Comparison of ENCODE assay signal across 11 mouse cellular contexts in the genomic region with DNA sequence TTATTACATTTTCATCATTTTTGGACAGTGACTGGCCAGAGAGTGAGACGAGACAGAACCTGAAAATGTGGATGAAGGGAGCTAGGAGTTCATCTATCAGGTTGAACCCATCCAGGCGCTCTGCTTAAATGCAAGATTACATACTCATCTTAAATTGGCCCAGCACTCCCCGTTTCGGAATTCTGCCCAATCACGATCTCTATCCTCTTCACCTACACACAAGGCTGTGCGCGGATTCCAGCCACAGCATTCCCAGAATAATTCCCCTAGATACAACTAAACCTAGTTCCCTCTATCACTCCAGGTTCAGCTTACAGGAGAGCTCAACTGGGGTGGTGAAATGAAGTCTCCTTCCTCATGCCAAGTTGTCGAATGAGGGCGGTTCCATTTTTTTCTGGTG. TPM values are rescaled to one million over a fixed set of nuclear protein-coding genes. Genes with fewer than 3 reads are reported as not detected.
DNase-seq lines count a peak whose midpoint lies in the region; ATAC-seq and TF ChIP-seq lines count a peak whose summit lies in the region.
"Had no signal": no experiment of that assay in that cellular context is flagged by ENCODE, and none has a peak within 500 bp of the region (broad histone marks: within the 10 kb centered on the region; RNA-seq: fewer than 3 reads in every experiment).

No protein-coding gene starts in this region.

- no peak for TF ChIP-seq CTCF in ES-Bruce4 (IDR thresholded peaks at IDR 0.05; ENCODE audit: low read depth, low read length)

- 0 out of 2 replicates have a peak overlapping the region, but pooled peaks have one; percentile 26 for H3K9ac ChIP-seq in kidney, embryonic 16.5 days (replicated peaks; ENCODE audit: low read length)
- H3K9ac ChIP-seq in ES-Bruce4 (ENCODE audit: low read depth, poor library complexity, severe bottlenecking) = peak overlapping the region; percentile 28
- no peak overlapping the region for H3K9ac ChIP-seq in midbrain, embryonic 12.5 days (replicated peaks)

- WGBS in kidney, embryonic 16.5 days = 88% methylated on average over 9 of the region's 9 CpGs
- WGBS in midbrain, embryonic 12.5 days = 92% methylated on average over 9 of the region's 9 CpGs

- H3K27ac ChIP-seq in kidney, embryonic 16.5 days (ENCODE audit: low read length) = no peak overlapping the region
- H3K27ac ChIP-seq in ES-Bruce4 (ENCODE audit: insufficient read depth, low read length) = 0 out of 2 replicates have a peak overlapping the region, but pooled peaks have one; percentile 34
- no peak overlapping the region for H3K27ac ChIP-seq in midbrain, embryonic 12.5 days (replicated peaks)

- no peak for ATAC-seq in kidney, embryonic 16.5 days (ENCODE audit: low FRiP score, low TSS enrichment)
- ATAC-seq in midbrain, embryonic 12.5 days (ENCODE audit: low FRiP score, low read depth) = no peak
- ATAC-seq: intestine, embryonic 16.5 days had no signal

- no peak overlapping the region for H3K4me3 ChIP-seq in kidney, embryonic 16.5 days (ENCODE audit: low read length)
- peak overlapping the region; percentile 41 for H3K4me3 ChIP-seq in ES-Bruce4 (ENCODE audit: low read depth, low read length)
- H3K4me3 ChIP-seq in midbrain, embryonic 12.5 days = 0 out of 2 replicates have a peak overlapping the region, but pooled peaks have one; percentile 0

- no peaks in the 10 kb centered on the region for H3K9me3 ChIP-seq in kidney, embryonic 16.5 days (ENCODE audit: low read length)
- H3K9me3 ChIP-seq in ES-Bruce4 (replicated peaks; ENCODE audit: control insufficient read depth, insufficient read depth, low read length, poor library complexity, severe bottlenecking) = no peaks in the 10 kb centered on the region
- no peaks in the 10 kb centered on the region for H3K9me3 ChIP-seq in midbrain, embryonic 12.5 days

- H3K36me3 ChIP-seq in kidney, embryonic 16.5 days (ENCODE audit: insufficient read depth, low read length) = peaks cover 30% of the 10 kb centered on the region
- H3K36me3 ChIP-seq in ES-Bruce4 (ENCODE audit: control insufficient read depth, insufficient read depth, low read length, poor library complexity, severe bottlenecking) = peaks cover 61% of the 10 kb centered on the region
- H3K36me3 ChIP-seq in midbrain, embryonic 12.5 days = peaks cover 50% of the 10 kb centered on the region

- DNase-seq in kidney, adult 9 months = no peak
- peak; percentile 81 for DNase-seq in brain, adult 2 months (ENCODE audit: low read depth, low spot score)
- no peak for DNase-seq in layer of hippocampus, adult 9-10 months (ENCODE audit: low spot score)
- no peak for DNase-seq in thymus, postnatal 0 days (ENCODE audit: low spot score)
- DNase-seq: adrenal gland, postnatal 25 days had no signal

- TF ChIP-seq EP300 in ES-Bruce4 (IDR thresholded peaks at IDR 0.05; ENCODE audit: insufficient read depth, low read depth, low read length) = no peak

- H3K27me3 ChIP-seq in kidney, embryonic 16.5 days (ENCODE audit: insufficient read depth, low read length) = no peaks in the 10 kb centered on the region
- H3K27me3 ChIP-seq in ES-Bruce4 (ENCODE audit: control insufficient read depth, insufficient read depth, low read length, poor library complexity, severe bottlenecking) = no peaks in the 10 kb centered on the region
- no peaks in the 10 kb centered on the region for H3K27me3 ChIP-seq in midbrain, embryonic 12.5 days

- TF ChIP-seq POLR2A in ES-Bruce4 (IDR thresholded peaks at IDR 0.05; ENCODE audit: insufficient read depth, low read length) = no peak

- peaks cover 13% of the 10 kb centered on the region for H3K4me1 ChIP-seq in kidney, embryonic 16.5 days (ENCODE audit: insufficient read depth, low read length)
- H3K4me1 ChIP-seq in ES-Bruce4 (ENCODE audit: control insufficient read depth, insufficient read depth, low read length) = peaks cover 2% of the 10 kb centered on the region
- peaks cover 26% of the 10 kb centered on the region for H3K4me1 ChIP-seq in midbrain, embryonic 12.5 days

- H3K4me2 ChIP-seq in kidney, embryonic 16.5 days (replicated peaks; ENCODE audit: low read depth, low read length) = no peak overlapping the region
- H3K4me2 ChIP-seq in midbrain, embryonic 12.5 days (replicated peaks) = peak overlapping the region; percentile 64

RNA-seq across cellular contexts. Expression of a gene that starts 2.9 kb away (rescaled TPM):
- polyA plus RNA-seq in kidney, embryonic 16.5 days (2015; fragmentation: Nextera tagmentation; extraction: Ambion mirVana) = 193 and 202 TPM in 2 replicates
- 372 TPM in 2 replicates for polyA plus RNA-seq in ES-Bruce4 (2011; ENCODE audit: insufficient read depth, insufficient read length, low read depth, missing spikeins)
- polyA plus RNA-seq in midbrain, embryonic 12.5 days (2016; fragmentation: Nextera tagmentation; extraction: Ambion mirVana) = 457 and 466 TPM in 2 replicates
- 69.4 and 69.8 TPM in 2 replicates for polyA plus RNA-seq in thymus, postnatal 0 days (2015; fragmentation: Nextera tagmentation; extraction: Ambion mirVana)

RNA-seq across cellular contexts. Expression of a gene that starts 42.8 kb away (rescaled TPM):
- polyA plus RNA-seq in kidney, embryonic 16.5 days (2015; fragmentation: Nextera tagmentation; extraction: Ambion mirVana) = 11.3 and 11.8 TPM in 2 replicates
- polyA plus RNA-seq in ES-Bruce4 (2011; ENCODE audit: insufficient read depth, insufficient read length, low read depth, missing spikeins) = 6.3 and 9.5 TPM in 2 replicates
- polyA plus RNA-seq in midbrain, embryonic 12.5 days (2016; fragmentation: Nextera tagmentation; extraction: Ambion mirVana) = 0.82 and 2.2 TPM in 2 replicates
- 1.6 and 2.7 TPM in 2 replicates for polyA plus RNA-seq in thymus, postnatal 0 days (2015; fragmentation: Nextera tagmentation; extraction: Ambion mirVana)

RNA-seq across cellular contexts. Expression of a gene that starts 43.8 kb away (rescaled TPM):
- 69.9 and 70.5 TPM in 2 replicates for polyA plus RNA-seq in kidney, embryonic 16.5 days (2015; fragmentation: Nextera tagmentation; extraction: Ambion mirVana)
- 426 and 500 TPM in 2 replicates for polyA plus RNA-seq in ES-Bruce4 (2011; ENCODE audit: insufficient read depth, insufficient read length, low read depth, missing spikeins)
- polyA plus RNA-seq in midbrain, embryonic 12.5 days (2016; fragmentation: Nextera tagmentation; extraction: Ambion mirVana) = 15.7 and 20.3 TPM in 2 replicates
- 23.7 and 29.1 TPM in 2 replicates for polyA plus RNA-seq in thymus, postnatal 0 days (2015; fragmentation: Nextera tagmentation; extraction: Ambion mirVana)

RNA-seq across cellular contexts. Expression of a gene that starts 48.4 kb away (rescaled TPM):
- 0.18 and 0.20 TPM in 2 replicates for polyA plus RNA-seq in kidney, embryonic 16.5 days (2015; fragmentation: Nextera tagmentation; extraction: Ambion mirVana)
- polyA plus RNA-seq in ES-Bruce4 (2011; ENCODE audit: insufficient read depth, insufficient read length, low read depth, missing spikeins) = 2.0 and 2.4 TPM in 2 replicates
- polyA plus RNA-seq in midbrain, embryonic 12.5 days (2016; fragmentation: Nextera tagmentation; extraction: Ambion mirVana) = not detected in 2 replicates
- polyA plus RNA-seq in thymus, postnatal 0 days (2015; fragmentation: Nextera tagmentation; extraction: Ambion mirVana) = 0.53 and 0.64 TPM in 2 replicates
- polyA plus RNA-seq: small intestine, adult 2 months; urinary bladder, adult 2 months had no signal
